Mouse (Mus musculus): Measurements from ENCODE around the gene Retreg3.

Gene Retreg3

GRCm38 (mm10) chr11:101071810-101072428 lies 47.8 kb downstream of the Retreg3 start:
- no peak for DNase-seq

GRCm38 (mm10) chr11:101070987-101071386 lies 48.7 kb downstream of the Retreg3 start:
- DNase-seq = no peak

- DNase-seq = no peak
Measured at GRCm38 (mm10) chr11:101070189-101070527, 49.5 kb downstream of the Retreg3 start.

- peak; percentile 92 for DNase-seq
Measured at GRCm38 (mm10) chr11:101069391-101070188, 50.1 kb downstream of the Retreg3 start, which contains the start of gene Naglu. Gene Naglu, plus strand, starts transcription at chr11:101070012.

GRCm38 (mm10) chr11:101066549-101067412 lies 52.9 kb downstream of the Retreg3 start:
- peak; percentile 90 for DNase-seq

GRCm38 (mm10) chr11:101065002-101065401 lies 54.7 kb downstream of the Retreg3 start:
- DNase-seq = no peak

GRCm38 (mm10) chr11:101064462-101064861 lies 55.2 kb downstream of the Retreg3 start:
- DNase-seq = no peak

GRCm38 (mm10) chr11:101063676-101064327 lies 55.9 kb downstream of the Retreg3 start:
- DNase-seq = peak; percentile 88

- DNase-seq = no peak
Measured at GRCm38 (mm10) chr11:101062971-101063675, 56.6 kb downstream of the Retreg3 start.

GRCm38 (mm10) chr11:101062165-101062884 lies 57.4 kb downstream of the Retreg3 start:
- no peak for DNase-seq

GRCm38 (mm10) chr11:101061049-101061448 lies 58.6 kb downstream of the Retreg3 start:
- no peak for DNase-seq

GRCm38 (mm10) chr11:101060126-101060525 lies 59.6 kb downstream of the Retreg3 start:
- no peak for DNase-seq

- DNase-seq = no peak
Measured at GRCm38 (mm10) chr11:101059473-101059872, 60.2 kb downstream of the Retreg3 start.

GRCm38 (mm10) chr11:101058726-101059125 lies 61.0 kb downstream of the Retreg3 start:
- no peak for DNase-seq

- peak; percentile 92 for DNase-seq
Measured at GRCm38 (mm10) chr11:101057860-101058259, 61.8 kb downstream of the Retreg3 start.

- no peak for DNase-seq
Measured at GRCm38 (mm10) chr11:101056885-101057284, 62.8 kb downstream of the Retreg3 start.

GRCm38 (mm10) chr11:101055418-101055817 lies 64.3 kb downstream of the Retreg3 start:
- DNase-seq = no peak

- peak; percentile 54 for DNase-seq
Measured at GRCm38 (mm10) chr11:101053974-101054373, 65.7 kb downstream of the Retreg3 start.

GRCm38 (mm10) chr11:101052751-101053473 lies 66.8 kb downstream of the Retreg3 start:
- DNase-seq = no peak

- DNase-seq = no peak
Measured at GRCm38 (mm10) chr11:101051617-101052016, 68.1 kb downstream of the Retreg3 start.

- no peak for DNase-seq
Measured at GRCm38 (mm10) chr11:101051051-101051493, 68.6 kb downstream of the Retreg3 start.
